Mouse (Mus musculus) urinary bladder, postnatal 4 days (tissue): ENCODE data around the gene Syk.

Experiments used
- DNase-seq, 2 experiments: peaks; one replicate each; pipeline ENCODE4 v3.0.0; 2021 to 2022; ENCODE audit warnings: low spot score in 2 of 2

Syk gene

DNA sequence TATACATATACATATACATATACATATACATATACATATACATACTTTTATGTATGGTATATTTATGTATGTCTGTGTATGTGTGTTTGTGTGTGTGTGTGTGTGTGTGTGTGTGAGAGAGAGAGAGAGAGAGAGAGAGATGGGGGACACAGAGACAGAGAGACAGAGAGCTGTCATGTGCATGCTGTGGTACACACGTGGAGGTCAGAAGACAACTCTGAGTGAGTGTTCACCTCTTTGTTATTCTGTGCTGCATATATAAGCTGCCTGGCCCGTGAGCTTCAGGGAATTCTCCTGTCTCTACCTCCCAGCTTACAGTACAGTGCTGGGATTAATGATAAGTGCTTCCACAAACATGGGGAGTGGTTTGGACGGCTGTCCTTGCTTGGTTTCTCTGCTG is 15.3 kb downstream of the Syk start:
- DNase-seq: no peak

DNA sequence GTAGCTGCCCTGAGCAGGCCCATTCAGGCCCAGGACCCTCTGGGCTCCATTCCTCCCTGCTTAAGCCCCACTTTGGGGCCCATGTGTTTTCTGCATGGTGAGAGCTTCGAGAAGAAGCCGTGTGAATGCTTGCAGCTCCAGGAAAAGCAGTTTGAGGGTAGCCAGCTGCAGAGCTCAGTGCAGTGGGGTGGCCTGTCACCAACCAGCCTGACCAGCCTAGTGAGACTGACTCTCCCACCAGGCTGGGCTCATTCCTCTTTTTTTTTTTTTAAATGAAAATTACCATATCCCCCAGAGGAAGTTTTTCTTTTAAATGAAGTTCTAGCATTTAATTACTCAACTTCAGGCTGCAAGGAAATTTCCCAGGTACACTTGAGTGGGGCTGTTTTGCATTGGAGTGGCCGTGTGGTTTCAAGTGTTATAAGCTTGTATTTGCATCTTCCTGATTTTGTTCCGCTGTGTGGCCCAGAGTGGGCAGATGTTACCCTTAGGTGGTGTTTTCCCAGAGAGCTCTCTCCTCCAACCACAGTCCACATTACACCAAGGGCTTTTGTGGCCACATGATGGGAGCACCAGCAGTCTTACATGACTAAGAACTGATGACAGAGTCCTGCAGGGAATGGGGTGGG is 17.2 kb downstream of the Syk start:
- DNase-seq: no peak

DNA sequence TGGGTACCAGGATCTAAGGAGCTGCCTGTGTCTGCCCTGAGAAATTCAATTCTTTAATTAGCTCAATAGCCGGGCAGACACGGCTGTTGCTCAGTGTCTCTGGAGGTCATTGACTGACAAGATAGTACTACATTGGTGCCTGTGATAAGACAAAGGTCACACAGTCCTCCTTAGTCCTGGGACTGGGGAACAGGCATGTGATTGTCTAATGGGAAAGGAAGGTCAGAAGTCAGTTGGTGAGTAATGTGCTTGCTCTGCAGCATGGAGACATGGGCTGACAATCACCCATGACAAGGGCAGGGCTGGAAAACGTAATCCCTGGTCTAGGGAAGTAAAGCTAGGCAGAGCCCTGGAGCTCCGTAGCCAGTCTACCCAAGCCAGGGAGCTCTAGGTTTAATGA is 19.8 kb downstream of the Syk start:
- DNase-seq: no peak

DNA sequence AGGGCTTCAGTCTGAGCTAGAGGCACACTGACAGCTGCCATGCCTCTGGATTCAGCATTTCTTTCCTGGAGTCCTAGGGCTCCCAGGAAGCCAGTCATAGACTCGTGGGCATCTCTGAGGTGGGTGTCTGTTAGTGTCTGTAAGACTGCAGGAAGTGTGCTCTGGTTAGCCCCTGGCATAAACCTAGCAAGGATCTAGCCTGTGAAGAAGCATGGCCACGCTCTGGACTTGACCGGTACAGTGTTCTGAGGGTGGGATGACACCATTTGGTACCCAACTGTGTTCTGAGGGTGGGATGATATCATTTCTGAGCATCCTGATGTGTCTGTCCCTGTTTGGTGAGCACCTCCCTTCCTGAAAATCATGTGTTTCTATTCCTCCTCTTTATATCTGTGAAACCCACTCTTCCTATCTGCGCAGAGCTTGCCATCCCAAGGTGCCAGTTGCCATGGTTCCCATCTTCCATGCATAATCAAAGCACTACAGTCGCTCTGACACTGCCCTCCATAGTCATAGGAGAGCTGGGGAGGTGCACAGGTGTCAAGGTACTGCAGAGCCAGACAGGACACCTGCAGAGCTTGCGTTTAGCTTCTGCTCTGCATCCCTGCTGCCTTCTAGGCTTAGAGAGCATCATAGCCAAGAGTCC is 20.9 kb downstream of the Syk start:
- no peak for DNase-seq

DNA sequence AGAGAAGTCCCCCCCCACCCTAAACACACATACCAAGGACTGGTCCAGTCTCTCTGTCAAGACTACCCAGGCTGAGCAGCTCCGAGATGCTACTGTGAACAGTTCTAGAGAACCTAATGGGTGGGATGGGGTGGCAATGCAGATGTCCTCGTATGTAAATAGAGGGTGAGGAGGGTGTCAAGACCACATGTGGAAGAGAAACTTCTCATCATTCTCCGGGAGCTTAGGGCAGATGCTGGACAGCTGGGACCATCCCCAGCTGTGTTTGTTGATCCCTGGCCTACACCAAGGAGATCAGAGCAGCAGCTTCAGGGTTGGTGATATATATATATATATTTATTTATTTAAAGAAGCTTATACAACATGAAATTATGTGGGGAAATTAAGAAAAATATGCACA is 22.0 kb downstream of the Syk start:
- DNase-seq: no peak

DNA sequence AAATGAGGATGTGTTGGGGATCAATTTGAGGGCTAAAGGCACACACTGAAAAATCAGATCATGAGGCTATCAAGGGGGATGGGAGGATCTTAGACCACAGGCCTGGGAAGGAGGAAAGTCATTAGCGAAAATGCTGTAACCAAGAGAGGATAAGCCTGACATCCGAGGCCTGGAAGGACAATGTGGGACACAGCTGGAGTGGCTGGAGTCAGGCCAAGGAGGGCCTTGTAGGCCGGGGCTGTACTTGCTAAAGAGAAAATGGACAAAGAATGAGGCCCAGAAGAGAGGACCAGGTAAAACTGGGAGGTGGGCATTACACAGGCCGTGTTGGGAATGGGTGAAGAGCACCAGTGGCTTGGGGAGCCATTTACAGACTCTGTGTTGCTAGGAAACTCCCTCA is 22.9 kb downstream of the Syk start:
- no peak for DNase-seq

DNA sequence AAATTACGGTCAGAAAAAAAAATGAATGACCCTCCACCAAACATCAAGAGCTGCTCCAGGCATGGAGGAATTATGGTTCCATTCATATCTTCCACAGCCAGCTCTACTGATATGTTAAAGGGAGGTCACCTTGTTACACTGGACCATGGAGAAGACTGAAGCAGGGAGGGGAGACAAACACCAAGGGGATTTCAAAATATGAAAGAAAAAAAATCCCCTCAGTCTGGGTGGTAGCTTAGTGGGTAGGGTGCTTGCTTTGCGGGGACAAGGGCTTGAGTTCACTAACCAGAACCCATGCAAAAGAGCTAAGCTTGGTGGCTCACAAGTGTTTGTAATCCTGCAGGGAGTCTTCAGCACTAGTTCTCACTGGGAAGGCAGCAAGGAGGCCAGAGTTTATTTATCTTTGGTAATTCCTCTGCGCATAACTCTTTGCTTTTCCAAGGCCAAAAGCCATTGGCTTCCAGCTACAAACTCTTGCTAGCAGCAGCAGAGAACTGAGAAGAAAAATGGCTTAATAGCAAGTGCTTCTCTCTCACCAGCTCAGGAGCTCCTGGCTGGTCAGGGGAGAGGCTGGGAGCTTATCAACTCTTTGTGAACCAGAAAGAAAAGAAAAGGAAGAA is 23.8 kb downstream of the Syk start:
- DNase-seq: no peak

DNA sequence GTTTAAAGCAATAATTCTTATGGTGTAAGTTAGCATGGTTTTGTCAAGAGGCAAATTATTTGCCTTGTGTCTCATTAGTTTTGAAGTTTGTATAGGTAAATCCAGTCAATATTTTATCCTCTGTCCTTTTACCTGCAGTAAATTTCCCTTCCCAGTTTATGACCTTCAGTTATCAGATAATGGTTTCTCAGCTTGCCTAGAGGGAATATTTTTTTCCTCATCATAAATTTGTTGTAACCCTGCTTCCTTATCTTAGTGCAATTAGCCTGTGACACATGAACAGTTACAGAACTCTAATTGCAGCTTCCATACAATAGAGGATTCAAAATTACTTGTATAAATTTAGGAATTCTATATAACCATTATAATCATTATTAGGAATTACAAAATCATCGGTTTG is 25.0 kb downstream of the Syk start:
- DNase-seq: no peak

DNA sequence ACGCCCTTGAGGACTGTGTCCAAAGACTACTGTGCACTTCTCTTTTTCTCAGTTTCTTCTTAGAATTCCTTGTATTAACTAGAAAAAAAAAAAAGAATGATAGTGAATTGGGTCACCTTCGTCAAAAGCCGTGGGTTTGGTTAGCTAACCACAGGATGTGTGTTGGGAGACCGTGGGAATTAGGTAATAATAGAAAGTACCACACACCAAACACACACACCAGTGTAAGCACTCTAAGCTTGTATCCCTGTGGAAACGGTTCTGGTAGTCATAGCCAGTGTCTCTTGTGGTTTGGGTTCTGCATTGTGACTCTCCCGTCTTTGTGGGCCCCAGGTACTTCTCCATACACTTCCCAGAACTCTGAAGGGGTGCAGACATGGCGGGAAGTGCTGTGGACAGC is 27.5 kb downstream of the Syk start:
- DNase-seq: no peak

DNA sequence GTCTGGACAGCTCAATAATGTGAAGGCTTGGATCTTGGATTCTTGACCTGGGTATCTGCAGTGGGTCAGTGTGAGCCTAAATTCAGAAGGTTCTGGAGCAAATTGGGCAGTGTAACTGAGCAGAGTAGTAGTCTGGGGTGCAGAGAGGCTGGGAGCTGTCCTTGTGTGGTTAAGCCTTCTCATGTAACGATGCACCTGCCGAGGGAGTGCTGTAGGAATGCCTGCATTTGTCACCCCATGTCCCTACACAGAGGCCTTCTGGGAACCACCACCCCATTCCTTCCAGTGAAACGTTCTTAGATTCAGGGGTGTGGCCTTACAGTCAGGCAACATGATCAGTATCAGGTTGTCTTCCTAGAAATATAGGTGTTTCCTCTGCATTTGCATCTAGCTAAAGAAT is 30.3 kb downstream of the Syk start:
- no peak for DNase-seq

DNA sequence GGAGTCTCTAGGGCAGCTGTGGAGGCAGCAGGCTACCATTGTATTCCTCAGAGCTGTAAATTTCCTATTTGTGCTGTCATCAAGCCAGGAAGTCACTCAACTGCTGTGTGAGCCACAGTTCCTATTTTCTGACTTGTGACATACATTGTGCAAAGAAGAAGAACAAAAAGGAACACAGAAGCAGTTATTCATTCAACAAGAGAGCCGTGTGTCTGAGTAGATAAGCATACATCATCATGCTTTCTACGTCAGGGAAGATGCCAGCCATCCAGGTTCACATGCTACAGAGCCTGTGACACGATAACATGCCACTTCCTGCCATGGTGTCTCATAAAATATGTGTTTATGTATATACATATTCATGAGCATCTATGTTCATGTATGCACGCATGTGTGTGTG is 32.1 kb downstream of the Syk start:
- DNase-seq: no peak

DNA sequence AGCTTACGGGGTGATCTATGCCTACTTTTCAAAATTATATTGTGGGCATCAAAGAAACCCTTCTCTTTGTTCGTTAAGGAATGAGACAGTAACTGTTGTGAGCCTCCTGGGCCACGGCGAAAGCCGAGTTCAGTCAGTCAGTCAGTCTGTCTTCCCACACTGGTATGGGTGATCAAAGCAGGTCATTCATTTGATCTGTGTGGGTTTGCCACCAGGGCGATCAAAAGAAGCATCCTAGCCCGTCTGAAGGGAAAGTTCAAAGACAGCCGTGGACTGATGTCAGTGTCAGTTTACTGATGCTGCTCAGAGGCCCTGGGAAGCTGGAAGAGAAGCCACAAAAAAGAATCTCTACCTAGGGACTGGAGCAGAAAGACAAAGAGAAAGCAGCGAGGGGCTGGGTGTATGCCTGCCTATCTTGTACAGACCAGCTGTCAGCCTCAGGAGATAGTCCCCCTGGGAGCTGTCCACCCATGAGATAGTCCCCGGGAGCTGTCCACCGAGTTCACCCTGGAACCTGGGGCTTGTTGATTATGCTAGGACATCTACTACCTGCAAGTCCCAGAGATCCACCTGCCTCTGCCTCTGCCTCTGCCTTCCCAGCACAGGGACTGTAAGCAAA is 34.2 kb downstream of the Syk start:
- no peak for DNase-seq

DNA sequence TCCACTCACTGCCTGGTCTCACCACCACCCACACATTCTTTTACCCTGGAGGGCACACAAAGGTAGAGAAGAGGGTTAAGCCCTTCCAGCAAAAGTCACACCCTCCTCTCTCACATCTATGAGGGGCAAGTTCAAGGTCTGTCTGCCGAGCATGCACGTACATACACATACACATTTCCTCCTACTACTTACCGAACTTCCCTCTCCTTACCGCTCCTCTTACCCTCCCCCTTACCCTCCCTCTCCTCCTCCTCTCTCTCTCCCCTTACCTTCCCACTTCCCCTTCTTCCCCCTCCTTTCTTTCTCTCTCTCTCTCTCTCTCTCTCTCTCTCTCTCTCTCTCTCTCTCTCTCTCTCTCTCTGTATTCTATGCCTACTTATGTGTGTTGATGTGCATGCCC is 35.6 kb downstream of the Syk start:
- DNase-seq: no peak

DNA sequence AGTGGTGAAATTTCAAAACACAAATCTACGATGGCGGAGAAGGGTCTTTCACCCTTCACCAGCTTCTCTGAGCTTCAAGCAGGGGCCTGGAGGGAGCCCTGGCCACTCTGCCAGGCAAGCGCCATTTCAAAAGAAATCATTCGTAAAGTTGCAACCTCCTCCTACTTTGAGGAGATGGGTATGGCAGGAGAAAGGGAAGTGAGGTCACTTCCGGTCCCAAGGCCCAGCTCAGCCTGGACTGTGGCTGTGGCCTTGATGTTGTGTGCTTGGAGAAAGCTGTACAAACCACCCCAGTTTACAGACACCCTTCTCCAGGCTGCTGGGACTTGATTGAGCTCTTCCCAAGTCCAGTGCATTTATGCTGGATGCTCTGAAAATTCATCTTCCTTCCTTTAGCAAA is 36.5 kb downstream of the Syk start:
- DNase-seq: no peak

DNA sequence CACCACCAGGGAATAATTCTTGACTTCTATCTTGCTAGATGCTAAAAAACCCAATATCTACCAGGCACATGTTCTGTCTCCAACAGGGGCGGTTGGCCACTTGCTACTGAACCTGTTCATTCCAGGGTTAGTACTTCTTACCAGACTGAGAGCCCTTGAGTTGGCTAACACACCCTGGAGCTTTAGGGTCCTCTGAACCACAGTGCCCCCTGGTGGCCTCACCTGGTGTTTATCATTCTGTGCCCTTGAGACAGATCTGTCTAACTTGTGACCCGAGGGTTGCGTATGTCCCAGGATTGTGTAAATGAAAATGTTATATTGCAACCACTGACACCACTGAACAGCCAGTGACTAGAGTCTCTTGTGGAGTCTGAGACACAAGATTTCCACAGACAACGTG is 41.1 kb downstream of the Syk start:
- DNase-seq: peak; percentile 39 to 67

DNA sequence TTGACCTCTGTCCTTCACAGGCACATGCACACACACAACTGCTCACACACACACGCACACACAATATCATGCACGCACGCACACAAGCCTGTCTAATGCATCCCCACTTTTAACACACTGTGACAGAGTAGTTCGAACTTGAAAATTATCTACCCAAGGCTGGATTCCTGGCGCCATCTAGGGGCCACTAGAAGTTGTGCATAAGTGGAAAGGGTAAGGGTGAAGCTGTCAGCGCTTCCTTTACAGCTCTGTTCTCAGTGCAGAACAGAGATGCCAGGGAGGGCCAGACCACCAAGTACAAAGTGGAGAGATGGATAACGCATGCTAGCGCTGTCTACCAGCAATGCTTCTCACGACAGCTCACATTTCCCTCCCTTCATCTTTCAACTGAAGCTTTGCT is 45.6 kb downstream of the Syk start:
- no peak for DNase-seq

DNA sequence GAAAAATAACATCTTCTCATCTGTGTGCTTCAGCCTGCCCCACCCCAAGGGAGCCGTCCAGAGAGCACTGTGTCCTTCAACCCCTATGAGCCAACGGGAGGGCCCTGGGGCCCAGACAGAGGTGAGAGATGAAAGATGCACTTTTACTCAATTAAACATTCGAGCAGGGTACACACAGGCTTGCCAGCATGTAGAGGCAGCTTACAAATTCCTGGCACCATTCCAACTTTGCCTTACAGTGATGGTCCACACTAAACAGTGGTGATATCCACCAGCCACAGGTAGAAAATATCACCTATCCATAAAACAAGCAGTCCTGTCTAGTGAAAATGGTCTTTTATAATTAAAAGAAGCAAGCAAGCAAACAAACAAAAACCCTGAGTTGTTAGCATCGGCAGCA is 48.7 kb downstream of the Syk start:
- DNase-seq: no peak

DNA sequence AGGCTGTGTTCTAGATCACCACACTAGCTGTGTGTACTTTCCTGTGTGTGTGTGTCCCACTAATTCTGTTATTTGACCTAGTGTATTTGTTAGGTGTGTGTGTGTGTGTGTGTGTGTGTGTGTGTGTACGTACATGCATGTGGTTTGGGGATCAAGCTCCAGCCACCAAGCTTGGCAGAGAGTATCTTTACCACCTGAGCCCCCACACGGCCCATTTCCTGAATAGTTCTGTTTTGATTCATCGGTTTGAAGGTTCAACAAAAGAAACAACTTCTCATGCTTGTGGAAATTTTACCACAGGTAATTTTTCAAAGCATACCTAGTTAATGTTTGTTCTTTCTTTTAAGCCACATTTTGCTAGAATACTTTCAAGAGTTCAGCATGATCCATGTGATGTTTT is 52.5 kb downstream of the Syk start:
- DNase-seq: no peak

DNA sequence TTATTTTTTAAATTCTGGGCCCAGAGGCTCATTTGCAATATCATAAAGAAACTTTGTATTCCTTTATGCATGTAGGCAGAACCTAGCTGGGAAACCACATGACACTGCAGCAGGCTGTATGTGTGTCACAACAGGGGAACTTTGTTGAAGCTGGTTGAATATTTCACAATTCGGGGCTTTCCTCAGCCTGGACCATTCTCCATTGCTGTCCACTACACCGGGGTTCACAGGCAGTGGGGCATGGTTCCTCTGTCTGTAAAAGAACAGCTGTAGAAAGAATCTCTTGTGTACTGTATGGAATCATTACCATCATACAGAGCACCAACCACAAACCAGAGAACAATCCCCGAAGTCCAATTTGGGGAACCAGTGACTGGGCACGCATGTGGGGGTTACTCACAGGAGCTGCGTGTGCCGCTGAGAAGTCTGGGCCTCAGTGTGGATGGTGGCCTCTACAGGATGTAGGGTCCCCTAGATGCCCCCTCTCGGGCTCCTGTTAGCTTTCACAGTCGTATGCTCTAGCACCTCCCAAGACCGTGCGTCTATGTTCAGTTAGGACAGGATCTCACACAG is 53.3 kb downstream of the Syk start:
- DNase-seq: no peak

DNA sequence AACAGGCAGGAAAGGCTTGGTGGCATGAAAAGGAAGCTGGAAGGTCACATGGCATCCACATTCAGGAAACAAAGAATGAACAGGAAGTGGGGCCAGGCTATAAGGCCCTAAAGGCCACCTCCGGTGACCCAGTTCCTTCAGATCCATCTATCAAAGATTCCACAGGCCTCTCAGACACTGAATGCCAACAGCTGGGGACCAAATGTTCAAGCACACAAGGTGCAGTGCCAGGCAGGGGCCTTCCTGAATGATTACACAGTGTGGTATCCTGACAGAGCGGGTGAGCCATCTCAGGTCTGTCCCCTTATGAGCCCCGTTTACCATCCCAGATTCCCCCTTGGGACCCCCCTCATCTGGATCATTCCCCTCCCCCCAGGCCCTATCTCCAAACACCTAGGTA is 63.6 kb downstream of the Syk start:
- DNase-seq: no peak

DNA sequence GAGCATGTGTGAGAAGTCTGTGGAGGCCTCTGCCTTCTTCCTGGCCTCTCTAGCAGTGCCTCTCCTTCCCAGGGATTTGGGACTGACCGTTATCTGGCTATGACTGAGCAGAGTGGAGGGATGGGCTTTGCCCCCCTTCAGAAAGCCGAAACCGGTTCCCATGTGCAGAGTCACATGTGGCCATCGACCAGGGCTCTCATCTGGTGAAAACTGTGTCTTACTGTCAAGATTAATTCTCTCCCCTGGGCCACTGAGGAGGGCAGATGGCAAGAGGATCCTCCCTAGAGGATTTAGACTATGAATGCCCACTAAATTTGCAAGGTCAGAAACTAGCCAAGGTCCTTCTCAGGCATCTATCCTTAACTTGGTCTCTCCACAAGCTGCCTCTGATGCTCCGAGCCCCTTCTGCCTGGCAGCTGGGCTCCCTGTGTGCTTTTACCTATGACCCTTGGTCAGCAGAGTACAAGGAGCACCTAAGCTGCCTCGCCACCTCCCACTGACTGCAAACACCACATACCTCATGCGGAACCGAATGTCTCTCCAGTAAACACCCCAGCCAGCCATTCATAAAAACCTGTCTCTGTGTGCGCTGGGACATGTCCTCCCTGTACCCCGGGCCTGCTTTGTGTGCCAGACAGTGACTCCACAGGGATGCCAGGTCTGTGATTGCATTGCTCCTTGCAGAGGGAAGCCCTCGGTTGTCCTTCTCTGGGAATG is 65.2 kb downstream of the Syk start:
- no peak for DNase-seq

DNA sequence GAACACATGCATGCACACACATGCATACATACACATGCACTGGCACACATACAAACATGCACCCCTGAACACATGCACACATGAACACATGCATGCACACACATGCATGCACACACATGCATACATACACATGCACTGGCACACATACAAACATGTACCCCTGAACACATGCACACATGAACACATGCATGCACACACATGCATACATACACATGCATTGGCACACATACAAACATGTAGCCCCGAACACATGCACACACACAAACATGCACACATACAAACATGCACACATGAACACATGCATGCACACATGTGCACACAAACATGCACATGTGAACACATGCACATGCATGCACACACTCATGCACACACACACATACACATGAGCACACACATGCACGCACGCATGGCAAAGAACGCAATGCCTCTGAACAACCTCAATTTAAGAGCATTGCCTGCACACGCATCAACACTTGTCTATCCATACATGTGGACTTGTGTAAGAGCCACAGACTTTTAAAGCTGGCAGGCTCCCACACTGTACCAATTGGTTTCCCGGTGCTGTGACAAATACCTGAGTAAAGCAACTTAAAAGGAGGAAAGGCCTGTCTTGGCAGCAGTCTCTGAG is 66.9 kb downstream of the Syk start:
- DNase-seq: no peak
